Mouse (Mus musculus) midbrain, embryonic 12.5 days (tissue): ENCODE measurements around the gene Ndufaf2. TPM values are rescaled to one million over a fixed set of nuclear protein-coding genes. Genes with fewer than 3 reads are reported as not detected.
A peak's percentile ranks its signal among the peaks of the same experiment; 100 is the strongest.

Experiments
- ATAC-seq: fragments of 200-750 bp; cut with Nextera tagmentation; 2 replicates; pipeline ENCODE4 v1.8.0; 2017; ENCODE audit warnings: low read depth, moderate TSS enrichment, moderate library complexity; ENCODE audit not compliant: low FRiP score
- H3K27ac ChIP-seq: fragments of 300-500 bp; sonication (generic); replicated peaks from 2 replicates; pipeline ENCODE4 v1.5.1; 2016; ENCODE audit warnings: mild to moderate bottlenecking
- H3K27me3 ChIP-seq: fragments of 300-500 bp; sonication (generic); 2 replicates; pipeline ENCODE4 v1.6.1; 2016; ENCODE audit warnings: mild to moderate bottlenecking
- H3K36me3 ChIP-seq: fragments of 300-500 bp; sonication (generic); 2 replicates; pipeline ENCODE4 v1.6.1; 2016
- H3K4me1 ChIP-seq: fragments of 300-500 bp; sonication (generic); 2 replicates; pipeline ENCODE4 v1.6.1; 2016
- H3K4me2 ChIP-seq: fragments of 300-500 bp; sonication (generic); replicated peaks from 2 replicates; pipeline ENCODE4 v1.6.1; 2016; ENCODE audit warnings: mild to moderate bottlenecking, moderate library complexity
- H3K4me3 ChIP-seq: fragments of 300-500 bp; sonication (generic); 2 replicates; pipeline ENCODE4 v1.5.1; 2016; ENCODE audit warnings: mild to moderate bottlenecking
- H3K9ac ChIP-seq: fragments of 300-500 bp; sonication (generic); replicated peaks from 2 replicates; pipeline ENCODE4 v1.6.1; 2016; ENCODE audit warnings: mild to moderate bottlenecking, moderate library complexity
- H3K9me3 ChIP-seq: fragments of 300-500 bp; sonication (generic); 2 replicates; pipeline ENCODE4 v1.6.1; 2016; ENCODE audit warnings: mild to moderate bottlenecking
- WGBS: fragments of 180-500 bp; shearing (Covaris S2); methylation state at CpG from one replicate; pipeline ENCODE4 v1.1.7; 2016; 5-methylcytosine and 5-hydroxymethylcytosine counted together
- polyA plus RNA-seq: library from polyadenylated mRNA; unstranded; fragments of >200 nt; fragmentation: Nextera tagmentation; extraction: Ambion mirVana; gene quantifications from 2 replicates; pipeline ENCODE4 v1.2.1, GENCODE M21; 2016

Gene Ndufaf2
- polyA plus RNA-seq, 1 experiment from 2014 or later: 72.7 TPM

DNA sequence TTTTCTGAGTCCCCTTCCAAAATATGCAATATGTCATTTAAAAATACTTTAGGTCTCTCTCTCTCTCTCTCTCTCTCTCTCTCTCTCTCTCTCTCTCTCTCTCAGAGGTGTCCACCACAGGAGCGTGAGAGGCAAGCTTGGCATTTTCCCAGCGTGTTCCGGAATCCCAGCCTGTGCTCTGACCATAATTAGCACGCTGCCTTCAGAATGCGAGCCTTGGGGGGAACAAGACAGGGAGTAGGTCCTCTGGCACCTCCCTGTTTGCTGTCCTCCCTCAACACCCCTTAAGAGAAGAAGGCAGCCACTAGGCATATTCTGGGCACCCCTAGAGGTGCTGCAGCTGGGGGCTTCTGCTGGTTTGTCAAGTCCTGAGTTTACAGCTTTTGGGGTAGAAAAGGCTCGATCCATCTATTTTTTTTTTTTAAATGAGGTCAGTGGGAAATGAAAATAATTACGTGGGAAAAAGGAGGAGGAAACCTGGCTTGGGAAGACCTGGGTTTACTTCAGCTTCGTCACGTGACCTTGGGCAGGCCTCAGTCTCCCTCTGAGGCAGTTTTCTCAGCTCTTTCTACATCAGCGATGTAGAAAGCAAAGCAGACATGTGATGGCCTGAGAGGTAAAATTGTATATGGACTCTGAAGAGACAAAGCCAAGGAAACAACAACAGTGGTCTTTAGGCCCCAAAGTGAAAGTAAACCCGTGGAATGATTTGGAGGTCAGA is 187.8 kb downstream of the Ndufaf2 start:
- no peak for ATAC-seq
- Histone ChIP-seq H3K27ac (0 out of 2 replicates have a peak overlapping the region, but pooled peaks have one; percentile 35), H3K9me3 (no peaks in the 10 kb centered on the region), H3K9ac (no peak overlapping the region; the same call in 1 of the 2 replicates), H3K36me3 (no peaks in the 10 kb centered on the region), H3K4me2 (no peak overlapping the region), H3K27me3 (no peaks in the 10 kb centered on the region; the same call in 1 of the 2 replicates), H3K4me1 (peaks cover 12% of the 10 kb centered on the region), H3K4me3 (no peak overlapping the region)
- WGBS: 67% methylated on average over 11 of the region's 11 CpGs

DNA sequence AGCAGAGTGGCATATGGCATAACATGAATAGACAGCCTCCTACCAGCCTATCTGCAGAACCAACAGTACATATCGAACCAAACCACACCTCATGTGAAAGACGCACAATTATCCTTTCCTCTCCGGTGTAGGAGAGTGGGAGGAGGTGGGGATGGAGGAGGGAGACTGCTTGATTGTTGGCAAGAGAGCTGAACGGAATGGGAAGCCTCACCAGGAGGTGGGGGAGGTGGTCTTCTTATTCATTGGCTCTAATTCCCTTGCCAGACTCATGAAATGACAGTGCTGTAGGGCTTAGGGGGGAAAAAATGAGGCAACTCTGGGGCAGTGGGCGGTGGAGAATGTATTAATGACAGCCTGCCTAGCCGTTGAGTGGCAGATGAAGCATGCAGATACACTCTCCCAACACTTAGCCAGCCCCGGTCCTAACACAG is 188.4 kb downstream of the Ndufaf2 start:
- Histone ChIP-seq H3K36me3 (no peaks in the 10 kb centered on the region), H3K4me2 (peak overlapping the region; percentile 17; the same call in 1 of the 2 replicates), H3K4me1 (peaks cover 12% of the 10 kb centered on the region), H3K9ac (0 out of 2 replicates have a peak overlapping the region, but pooled peaks have one; percentile 24), H3K9me3 (no peaks in the 10 kb centered on the region), H3K27me3 (no peaks in the 10 kb centered on the region; the same call in 1 of the 2 replicates), H3K4me3 (no peak overlapping the region), H3K27ac (peak overlapping the region; percentile 35; the same call in 1 of the 2 replicates)
- WGBS: 12% methylated on average over 7 of the region's 7 CpGs
- ATAC-seq: peak; percentile 77

DNA sequence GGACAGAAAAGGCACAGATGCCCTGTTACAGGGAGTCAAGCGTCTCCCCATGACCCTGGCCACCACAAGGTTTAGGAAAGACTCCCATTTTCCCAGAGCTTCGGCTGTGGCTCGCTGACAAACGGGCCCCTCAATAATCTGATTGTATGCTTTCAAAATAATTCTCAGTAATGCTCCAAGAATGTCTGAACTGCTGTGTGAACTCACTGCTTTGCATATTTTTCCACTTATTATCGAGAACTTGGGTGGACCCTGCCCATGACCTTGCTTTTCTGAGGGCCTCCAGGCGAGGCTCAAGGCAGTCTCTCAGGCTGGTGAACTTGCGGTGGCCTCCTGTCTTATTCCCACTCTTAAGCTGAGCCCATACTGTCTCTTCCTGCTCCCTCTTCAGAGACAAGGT is 193.8 kb downstream of the Ndufaf2 start:
- 64% methylated on average over 7 of the region's 7 CpGs for WGBS
- ATAC-seq: no peak

DNA sequence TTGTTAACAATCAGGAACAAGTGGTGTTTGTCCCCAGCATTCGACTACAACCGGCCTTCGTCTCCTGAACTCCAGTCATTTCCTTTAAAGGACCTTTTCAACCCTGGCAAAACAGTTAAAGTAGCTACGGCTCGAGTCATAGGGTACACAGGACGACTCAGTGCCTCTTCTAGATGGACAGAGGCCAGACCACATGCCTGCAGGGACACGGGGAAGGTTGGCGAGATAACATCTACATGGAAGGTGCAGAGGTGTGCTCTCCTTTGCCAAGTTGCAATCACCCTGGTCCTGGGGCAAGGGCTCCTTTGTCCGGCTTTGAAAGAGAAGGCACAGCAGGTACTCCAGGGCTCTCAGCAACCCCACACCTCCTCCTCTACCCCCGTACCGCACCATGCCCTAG is 195.0 kb downstream of the Ndufaf2 start:
- Histone ChIP-seq H3K4me2 (no peak overlapping the region), H3K27ac (no peak overlapping the region), H3K36me3 (no peaks in the 10 kb centered on the region), H3K9ac (no peak overlapping the region), H3K27me3 (0 out of 2 replicates have a peak, but pooled peaks cover 5% of the 10 kb centered on the region), H3K4me3 (no peak overlapping the region), H3K9me3 (no peaks in the 10 kb centered on the region), H3K4me1 (peaks cover 16% of the 10 kb centered on the region; the same call in 1 of the 2 replicates)
- ATAC-seq: no peak
- whole genome bisulfite sequencing: 56% methylated on average over 11 of the region's 11 CpGs

More for the DNA sequence above, 193.8 kb downstream of the Ndufaf2 start:
- Histone ChIP-seq H3K27me3 (0 out of 2 replicates have a peak, but pooled peaks cover 5% of the 10 kb centered on the region), H3K4me1 (peaks cover 16% of the 10 kb centered on the region), H3K9me3 (no peaks in the 10 kb centered on the region), H3K27ac (no peak overlapping the region), H3K36me3 (no peaks in the 10 kb centered on the region), H3K9ac (no peak overlapping the region), H3K4me2 (no peak overlapping the region), H3K4me3 (no peak overlapping the region)

DNA sequence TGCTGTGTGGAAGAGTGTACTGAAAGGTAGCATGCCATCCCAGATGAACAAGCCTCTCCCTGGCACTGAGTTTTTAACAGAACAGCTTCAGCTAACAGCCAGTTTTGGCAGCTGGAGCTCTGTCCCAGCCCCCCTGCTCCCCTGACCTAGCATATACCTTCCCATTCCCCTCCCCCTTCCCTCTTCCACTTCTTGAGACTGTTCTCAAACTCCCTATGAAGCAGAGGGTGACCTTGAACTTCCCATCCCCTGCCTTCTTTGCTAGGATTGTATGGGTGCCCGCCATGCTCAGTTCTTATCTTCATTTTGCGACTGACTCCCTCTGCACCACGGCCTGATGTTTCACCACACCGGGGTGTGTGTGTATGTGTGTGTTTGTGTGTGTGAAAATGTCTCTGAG is 195.7 kb downstream of the Ndufaf2 start:
- Histone ChIP-seq H3K27ac (no peak overlapping the region), H3K4me1 (peaks cover 16% of the 10 kb centered on the region; the same call in 1 of the 2 replicates), H3K36me3 (no peaks in the 10 kb centered on the region), H3K4me3 (no peak overlapping the region), H3K4me2 (no peak overlapping the region), H3K9me3 (no peaks in the 10 kb centered on the region), H3K9ac (no peak overlapping the region), H3K27me3 (0 out of 2 replicates have a peak, but pooled peaks cover 5% of the 10 kb centered on the region)
- no peak for ATAC-seq
- WGBS: 73% methylated on average over 4 of the region's 4 CpGs

DNA sequence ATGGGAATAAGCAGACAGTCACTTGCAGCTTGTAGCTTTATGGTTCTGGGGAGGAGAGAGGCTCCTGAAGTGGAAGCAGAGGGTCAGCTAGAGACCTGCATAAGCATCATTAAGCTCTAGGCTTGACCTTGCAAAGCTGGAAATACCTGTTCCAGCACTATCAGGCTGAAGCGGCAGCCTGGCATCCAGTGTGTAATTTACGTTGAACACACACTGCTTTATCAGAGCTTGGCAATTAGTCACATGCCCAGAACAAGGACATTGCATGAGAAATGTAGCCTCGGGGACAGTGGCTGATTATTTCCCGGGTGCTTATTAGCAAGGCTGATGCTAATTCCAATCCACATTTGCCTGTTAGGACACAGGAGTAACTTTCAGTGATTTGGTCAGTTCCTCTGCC is 196.5 kb downstream of the Ndufaf2 start:
- H3K4me2 ChIP-seq: no peak overlapping the region
- 0 out of 2 replicates have a peak, but pooled peaks cover 5% of the 10 kb centered on the region for H3K27me3 ChIP-seq
- no peak overlapping the region for H3K27ac ChIP-seq
- WGBS: 69% methylated on average over 4 of the region's 4 CpGs
- H3K4me3 ChIP-seq: no peak overlapping the region
- no peaks in the 10 kb centered on the region for H3K9me3 ChIP-seq
- H3K9ac ChIP-seq: no peak overlapping the region
- ATAC-seq: no peak
- H3K4me1 ChIP-seq: peaks cover 16% of the 10 kb centered on the region; the same call in 1 of the 2 replicates
- no peaks in the 10 kb centered on the region for H3K36me3 ChIP-seq

DNA sequence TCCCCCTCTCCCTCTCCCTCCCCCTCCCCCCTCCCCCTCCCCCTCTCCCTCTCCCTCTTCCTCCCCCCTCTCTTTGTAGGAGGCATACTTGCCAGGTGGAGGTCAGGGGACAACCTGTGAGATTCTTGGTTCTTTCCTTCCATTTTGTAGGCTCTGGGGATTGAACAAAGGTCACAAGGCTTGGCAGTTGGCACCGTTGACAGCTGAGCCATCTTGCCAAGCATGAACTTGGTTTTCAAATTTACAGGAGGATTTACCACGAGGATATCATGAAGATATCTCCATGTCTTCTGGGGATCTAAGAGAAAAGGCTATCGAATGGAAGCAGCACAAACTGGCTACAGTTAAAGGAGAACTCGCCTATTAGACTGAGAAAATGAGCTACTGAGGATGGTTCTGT is 196.9 kb downstream of the Ndufaf2 start:
- H3K4me2 ChIP-seq: no peak overlapping the region
- no peak for ATAC-seq
- no peak overlapping the region for H3K9ac ChIP-seq
- H3K27ac ChIP-seq: no peak overlapping the region
- 83% methylated on average over 4 of the region's 4 CpGs for WGBS
- H3K9me3 ChIP-seq: no peaks in the 10 kb centered on the region
- no peaks in the 10 kb centered on the region for H3K36me3 ChIP-seq
- 0 out of 2 replicates have a peak, but pooled peaks cover 5% of the 10 kb centered on the region for H3K27me3 ChIP-seq
- H3K4me3 ChIP-seq: no peak overlapping the region
- H3K4me1 ChIP-seq: peaks cover 16% of the 10 kb centered on the region; the same call in 1 of the 2 replicates

DNA sequence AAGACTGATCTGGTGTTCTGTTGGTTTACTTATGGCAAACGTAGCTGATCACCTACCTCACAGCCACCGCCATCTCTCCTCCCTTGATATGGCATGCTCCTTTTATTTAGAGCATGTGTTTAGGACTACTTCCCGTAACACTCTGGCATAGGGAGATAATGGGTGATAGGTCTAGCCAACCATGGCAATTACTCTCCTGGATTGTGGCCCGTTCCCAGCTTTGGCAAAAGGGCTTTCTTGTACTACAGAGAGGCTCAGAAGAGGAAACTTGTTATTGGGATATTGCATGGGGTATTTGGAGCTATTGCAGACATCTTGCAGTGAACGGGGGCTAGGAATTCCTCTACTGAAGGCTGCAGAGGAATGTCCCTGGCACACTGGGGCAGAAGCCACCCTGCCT is 197.9 kb downstream of the Ndufaf2 start:
- 93% methylated on average over 5 of the region's 5 CpGs for whole genome bisulfite sequencing
- H3K27me3 ChIP-seq: 0 out of 2 replicates have a peak, but pooled peaks cover 5% of the 10 kb centered on the region
- no peak overlapping the region for H3K27ac ChIP-seq
- H3K36me3 ChIP-seq: no peaks in the 10 kb centered on the region
- no peak overlapping the region for H3K4me3 ChIP-seq
- ATAC-seq: no peak
- no peak overlapping the region for H3K4me2 ChIP-seq
- H3K9ac ChIP-seq: no peak overlapping the region
- no peaks in the 10 kb centered on the region for H3K9me3 ChIP-seq
- peaks cover 26% of the 10 kb centered on the region for H3K4me1 ChIP-seq

DNA sequence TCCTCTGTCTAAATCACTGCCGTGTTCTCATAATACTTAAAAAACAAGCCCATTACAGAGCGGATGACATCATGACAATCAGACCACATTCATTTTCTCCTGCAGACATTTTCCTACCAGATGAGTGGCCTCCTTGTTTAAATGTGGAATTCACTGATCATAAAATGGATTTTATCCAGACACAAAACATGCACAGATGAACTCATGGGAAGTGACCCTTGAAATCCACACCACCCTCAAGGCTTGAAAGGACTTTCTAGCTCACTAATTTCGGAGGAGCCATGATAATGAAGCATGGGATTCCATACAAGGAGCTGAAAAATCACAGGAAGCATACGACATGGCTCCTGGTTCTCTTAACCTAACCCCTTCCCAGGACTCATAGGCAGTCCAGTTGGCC is 198.5 kb downstream of the Ndufaf2 start:
- no peak overlapping the region for H3K4me2 ChIP-seq
- 0 out of 2 replicates have a peak, but pooled peaks cover 5% of the 10 kb centered on the region for H3K27me3 ChIP-seq
- H3K9me3 ChIP-seq: no peaks in the 10 kb centered on the region
- no peak for ATAC-seq
- no peak overlapping the region for H3K9ac ChIP-seq
- H3K4me3 ChIP-seq: no peak overlapping the region
- H3K36me3 ChIP-seq: no peaks in the 10 kb centered on the region
- H3K27ac ChIP-seq: no peak overlapping the region
- H3K4me1 ChIP-seq: peaks cover 32% of the 10 kb centered on the region
- WGBS: 78% methylated on average over 4 of the region's 4 CpGs

DNA sequence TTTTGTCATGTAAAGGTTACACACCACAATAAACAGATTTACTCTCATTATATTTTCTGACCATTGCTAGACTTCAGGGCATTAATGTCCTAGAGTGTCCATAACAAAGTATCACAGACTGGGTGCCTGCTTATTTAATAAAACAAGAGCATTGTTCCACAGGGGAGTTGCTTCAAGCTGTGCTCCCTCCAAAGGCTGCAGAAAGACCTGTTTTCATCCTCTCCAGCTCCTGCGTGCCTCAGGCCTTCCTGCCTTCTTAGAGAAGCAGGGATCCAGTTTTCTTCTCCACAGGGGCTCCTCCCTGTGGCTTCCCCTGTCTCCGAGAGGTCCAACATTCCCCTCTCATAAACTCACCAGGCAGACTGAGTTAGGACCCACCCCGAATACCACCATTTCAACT is 202.2 kb downstream of the Ndufaf2 start:
- no peak overlapping the region for H3K9ac ChIP-seq
- peak overlapping the region; percentile 75; the same call in 1 of the 2 replicates for H3K27ac ChIP-seq
- no peaks in the 10 kb centered on the region for H3K27me3 ChIP-seq
- peak overlapping the region; percentile 31; the same call in 1 of the 2 replicates for H3K4me2 ChIP-seq
- no peak overlapping the region for H3K4me3 ChIP-seq
- 16% methylated on average over 3 of the region's 3 CpGs for WGBS
- peaks cover 29% of the 10 kb centered on the region for H3K4me1 ChIP-seq
- no peaks in the 10 kb centered on the region for H3K36me3 ChIP-seq
- no peaks in the 10 kb centered on the region for H3K9me3 ChIP-seq
- no peak for ATAC-seq

DNA sequence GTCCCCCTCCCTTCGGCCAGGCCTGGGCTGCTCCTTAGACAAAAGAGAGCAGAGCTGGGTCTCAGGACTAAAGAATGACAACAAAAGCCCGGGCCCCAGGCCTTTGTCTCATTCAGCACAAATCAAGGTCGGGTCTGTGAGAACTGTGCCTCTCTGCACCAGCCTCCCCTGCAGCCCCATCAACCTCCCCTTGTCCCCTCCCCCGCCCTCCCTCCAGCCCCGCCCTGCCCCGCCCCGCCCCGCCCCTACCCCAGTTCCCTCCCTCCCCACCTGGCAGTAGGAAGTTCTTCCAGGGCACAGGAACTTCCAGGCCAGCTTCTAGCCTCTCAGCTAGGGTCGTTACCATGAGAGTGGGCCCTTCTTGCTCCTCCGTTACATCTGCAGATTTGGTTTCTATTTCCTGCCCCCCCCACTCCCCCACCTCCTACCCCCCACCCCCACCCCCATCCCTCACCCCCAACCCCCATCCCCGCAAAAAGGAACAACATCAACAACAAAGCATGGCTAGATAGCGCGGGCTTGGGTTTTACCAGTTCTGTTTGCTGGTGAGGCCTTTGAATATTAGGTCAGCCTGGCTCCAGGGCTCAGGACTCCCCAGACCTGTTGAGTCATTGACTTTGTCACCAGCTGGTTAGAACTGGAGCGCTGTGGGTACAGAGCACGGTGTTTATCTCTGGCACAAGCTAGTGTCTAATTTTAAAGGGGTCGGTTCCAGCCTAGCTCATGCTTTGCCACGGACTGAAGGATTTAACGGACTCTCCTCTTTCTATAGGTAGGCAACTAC is 202.9 kb downstream of the Ndufaf2 start:
- Histone ChIP-seq H3K9me3 (no peaks in the 10 kb centered on the region), H3K4me2 (peak overlapping the region; percentile 31), H3K9ac (no peak overlapping the region), H3K27ac (peak overlapping the region; percentile 75), H3K36me3 (no peaks in the 10 kb centered on the region), H3K27me3 (no peaks in the 10 kb centered on the region), H3K4me3 (no peak overlapping the region), H3K4me1 (peaks cover 29% of the 10 kb centered on the region)
- 5% methylated on average over 14 of the region's 18 CpGs for WGBS
- peak; percentile 97 for ATAC-seq
